Mouse (Mus musculus): ENCODE results near the gene Nrip1.

GRCm38 (mm10) chr16:76301037-76301727, 72.4 kb downstream of the Nrip1 start:
- TF ChIP-seq CTCF (IDR thresholded peaks at IDR 0.05; ENCODE audit: borderline replicate concordance, insufficient read depth, low read length) (no peak), POLR2A (IDR thresholded peaks at IDR 0.05; ENCODE audit: low read depth, low read length) (no peak)
